Mouse (Mus musculus) limb, embryonic 11.5 days (tissue): ENCODE measurements around the gene Exosc1. TPM values are rescaled to one million over a fixed set of nuclear protein-coding genes. Genes with fewer than 3 reads are reported as not detected.
"Not testable (repeated sequence)": the region's sequence is repeated elsewhere in the genome, so short reads cannot be mapped to it uniquely, and the experiment has no call there.

Experiments used
- ATAC-seq: fragments of 200-750 bp; cut with Nextera tagmentation; 2 replicates; pipeline ENCODE4 v1.8.0; 2017; ENCODE audit warnings: low read depth; ENCODE audit not compliant: insufficient number of reproducible peaks, low FRiP score, low TSS enrichment
- DNase-seq: peaks from one replicate; pipeline ENCODE4 v3.0.0-alpha.2; 2015; ENCODE audit warnings: low spot score
- H3K27ac ChIP-seq: fragments of 300-500 bp; sonication (generic); replicated peaks from 2 replicates; pipeline ENCODE4 v1.5.1; 2014; ENCODE audit warnings: low read depth, mild to moderate bottlenecking, low read length
- H3K27me3 ChIP-seq: fragments of 300-500 bp; sonication (generic); 2 replicates; pipeline ENCODE4 v1.6.1; 2014; ENCODE audit warnings: mild to moderate bottlenecking, low read length, mixed read lengths; ENCODE audit not compliant: control insufficient read depth, insufficient read depth
- H3K36me3 ChIP-seq: fragments of 300-500 bp; sonication (generic); 2 replicates; pipeline ENCODE4 v1.6.1; 2014; ENCODE audit warnings: mild to moderate bottlenecking, low read length, moderate library complexity, mixed read lengths; ENCODE audit not compliant: control insufficient read depth, insufficient read depth
- H3K4me1 ChIP-seq: fragments of 300-500 bp; sonication (generic); 2 replicates; pipeline ENCODE4 v1.6.1; 2014; ENCODE audit warnings: low read length, mixed read lengths; ENCODE audit not compliant: control insufficient read depth, insufficient read depth
- H3K4me2 ChIP-seq: fragments of 300-500 bp; sonication (generic); 2 replicates; pipeline ENCODE4 v1.6.1; 2014; ENCODE audit warnings: low read depth, mild to moderate bottlenecking, moderate library complexity; ENCODE audit not compliant: severe bottlenecking
- H3K4me3 ChIP-seq: fragments of 300-500 bp; sonication (generic); 2 replicates; pipeline ENCODE4 v1.5.1; 2014; ENCODE audit warnings: low read depth, low read length
- H3K9ac ChIP-seq: fragments of 300-500 bp; sonication (generic); 2 replicates; pipeline ENCODE4 v1.6.1; 2014; ENCODE audit warnings: mild to moderate bottlenecking, low read length
- H3K9me3 ChIP-seq: fragments of 300-500 bp; sonication (generic); 2 replicates; pipeline ENCODE4 v1.6.1; 2016; ENCODE audit warnings: low read length; ENCODE audit not compliant: control insufficient read depth
- WGBS: fragments of 180-500 bp; shearing (Covaris S2); extraction: QIAGEN DNeasy Blood & Tissue Kit; methylation state at CpG from one replicate; pipeline ENCODE4 v1.1.7; 2014; 5-methylcytosine and 5-hydroxymethylcytosine counted together
- polyA plus RNA-seq: library from polyadenylated mRNA; unstranded; fragments of >200 nt; fragmentation: Nextera tagmentation; extraction: Ambion mirVana; gene quantifications from 2 replicates; pipeline ENCODE4 v1.2.1, GENCODE M21; 2014

The Exosc1 gene
- polyA plus RNA-seq, 1 experiment from 2014 or later = 86.2 TPM

DNA sequence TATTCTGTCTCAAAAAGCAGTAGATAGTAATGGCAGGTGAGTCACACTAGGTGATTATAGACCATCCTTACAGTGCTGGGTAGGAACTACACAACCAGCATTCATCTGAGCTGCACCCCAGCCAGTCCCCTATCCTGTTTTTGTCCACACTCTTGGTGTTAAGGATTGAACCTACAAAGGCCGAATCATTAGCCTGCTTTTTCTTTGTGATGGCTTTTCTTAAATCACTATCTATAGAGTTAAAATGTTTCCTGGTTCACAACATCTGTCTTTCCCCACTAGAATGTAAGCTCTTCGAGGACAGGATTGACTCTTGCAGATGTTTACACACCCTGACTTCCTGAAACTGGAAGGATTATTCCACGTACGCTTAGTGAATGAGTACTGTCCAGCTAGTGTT, 13.8 kb downstream of the Exosc1 start:
- Histone ChIP-seq H3K4me1 (no peaks in the 10 kb centered on the region), H3K27me3 (no peaks in the 10 kb centered on the region), H3K4me3 (no peak overlapping the region), H3K4me2 (no peak overlapping the region), H3K36me3 (peaks cover 21% of the 10 kb centered on the region), H3K27ac (no peak overlapping the region), H3K9ac (no peak overlapping the region), H3K9me3 (no peaks in the 10 kb centered on the region)
- ATAC-seq (no peak), DNase-seq (no peak)
- 89% methylated on average over 4 of the region's 4 CpGs for WGBS

DNA sequence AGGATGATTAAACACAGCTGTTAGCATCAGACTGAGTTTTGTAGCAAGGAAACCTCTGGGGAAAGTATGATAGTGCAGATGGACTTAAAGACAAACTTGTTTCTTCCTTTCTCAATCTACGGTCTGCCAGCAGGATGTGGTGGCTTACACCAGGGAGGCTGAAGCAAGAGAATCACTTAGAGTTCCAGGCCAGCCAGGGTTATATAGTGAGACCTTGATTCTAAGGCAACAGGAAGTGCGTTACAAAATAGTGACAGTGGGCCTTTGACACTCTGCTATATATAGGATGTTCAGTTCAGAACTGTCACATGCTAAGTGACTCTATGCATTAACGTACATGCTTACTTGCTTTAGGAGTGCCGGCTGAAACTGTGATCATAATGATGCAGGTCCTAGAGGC, 16.4 kb downstream of the Exosc1 start:
- Histone ChIP-seq H3K36me3 (peaks cover 18% of the 10 kb centered on the region), H3K9me3 (no peaks in the 10 kb centered on the region), H3K4me3 (no peak overlapping the region), H3K9ac (no peak overlapping the region), H3K4me2 (no peak overlapping the region), H3K27me3 (no peaks in the 10 kb centered on the region), H3K27ac (no peak overlapping the region), H3K4me1 (peaks cover 10% of the 10 kb centered on the region)
- no peak for ATAC-seq
- WGBS = 88% methylated on average over 4 of the region's 4 CpGs
- no peak for DNase-seq

DNA sequence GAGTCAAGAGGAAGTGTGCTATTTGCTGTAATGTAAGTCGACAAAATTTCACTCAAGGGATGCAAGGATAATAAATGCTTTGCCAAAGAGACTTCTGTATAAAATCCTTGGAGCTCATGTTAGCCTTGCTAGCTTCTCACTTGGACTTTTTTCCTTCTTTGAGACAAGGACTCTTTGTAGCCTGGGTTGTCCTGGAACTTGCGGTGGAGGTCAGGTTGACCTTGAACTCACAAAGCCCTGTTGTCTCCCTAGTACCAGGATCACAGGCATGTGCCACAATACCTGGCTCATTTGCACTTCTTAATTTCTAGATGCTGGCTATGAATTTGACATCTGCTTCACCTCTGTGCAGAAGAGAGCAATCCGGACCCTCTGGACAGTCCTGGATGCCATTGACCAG, 17.9 kb downstream of the Exosc1 start:
- H3K27ac ChIP-seq = no peak overlapping the region
- peaks cover 10% of the 10 kb centered on the region for H3K4me1 ChIP-seq
- DNase-seq = no peak
- H3K27me3 ChIP-seq = no peaks in the 10 kb centered on the region
- H3K4me3 ChIP-seq = no peak overlapping the region
- no peaks in the 10 kb centered on the region for H3K9me3 ChIP-seq
- H3K4me2 ChIP-seq = no peak overlapping the region
- no peak for ATAC-seq
- H3K9ac ChIP-seq = no peak overlapping the region
- peaks cover 18% of the 10 kb centered on the region for H3K36me3 ChIP-seq
- 87% methylated on average over 3 of the region's 3 CpGs for WGBS

DNA sequence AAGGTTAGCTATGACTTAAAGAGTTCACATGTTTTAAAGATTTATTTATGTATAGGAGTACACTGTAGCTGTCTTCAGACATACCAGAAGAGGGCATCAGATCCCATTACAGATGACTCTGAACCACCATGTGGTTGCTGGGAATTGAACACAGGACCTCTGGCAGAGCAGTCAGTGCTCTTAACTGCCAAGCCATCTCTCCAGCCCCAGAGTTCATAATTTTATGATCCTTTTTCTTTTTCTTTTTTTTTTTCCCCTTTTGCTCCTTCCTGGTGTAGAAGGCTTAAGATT, 18.7 kb downstream of the Exosc1 start:
- H3K27ac ChIP-seq, H3K27me3 ChIP-seq, H3K4me3 ChIP-seq, ATAC-seq, DNase-seq, H3K9ac ChIP-seq, H3K9me3 ChIP-seq: not testable (repeated sequence)
- Histone ChIP-seq H3K36me3 (peaks cover 16% of the 10 kb centered on the region), H3K4me2 (peak overlapping the region; percentile 51; the same call in 1 of the 2 replicates), H3K4me1 (peaks cover 10% of the 10 kb centered on the region)

DNA sequence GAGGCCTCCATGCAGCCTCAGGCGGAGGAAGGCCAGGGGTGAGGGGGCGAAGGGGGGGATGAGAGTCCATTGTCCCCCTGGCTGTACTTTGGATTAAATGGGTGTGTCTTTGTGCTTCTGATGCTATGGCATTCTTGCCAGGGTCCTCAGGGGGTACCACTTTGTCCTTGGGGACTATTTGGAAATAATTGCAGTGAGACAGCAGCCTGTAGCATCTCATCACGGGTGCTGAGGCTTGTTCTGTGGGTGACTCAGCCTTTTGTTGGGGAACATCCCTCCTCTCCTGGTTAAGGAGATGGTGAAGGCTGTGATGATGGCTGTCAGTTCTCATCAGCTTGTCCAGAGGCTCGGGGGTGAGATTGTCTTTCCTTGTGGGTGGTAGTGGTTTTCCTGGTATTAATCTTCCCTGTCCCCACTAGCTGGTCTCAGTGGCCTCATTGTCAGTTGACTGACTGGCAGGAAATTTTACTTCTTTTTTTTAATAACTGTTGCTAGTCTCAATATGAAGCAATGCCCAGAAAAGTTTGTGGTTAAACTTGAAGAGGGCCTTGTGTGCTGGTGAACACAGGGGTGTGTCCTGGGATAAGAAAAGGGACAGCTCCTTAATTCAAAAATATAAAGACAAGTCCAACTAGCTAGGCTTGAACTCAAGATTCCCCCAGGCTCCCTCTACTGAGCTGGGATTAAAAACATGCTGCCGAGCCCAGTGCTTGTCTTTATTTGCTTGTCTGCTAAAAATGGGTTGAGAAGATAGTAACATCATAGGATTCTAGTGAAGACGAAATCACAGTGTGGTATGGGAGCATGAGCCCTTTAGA, 19.2 kb downstream of the Exosc1 start:
- Histone ChIP-seq H3K4me3 (peak overlapping the region; percentile 85), H3K9ac (0 out of 2 replicates have a peak overlapping the region, but pooled peaks have one; percentile 92), H3K27me3 (no peaks in the 10 kb centered on the region), H3K4me1 (peaks cover 10% of the 10 kb centered on the region), H3K27ac (no peak overlapping the region), H3K9me3 (no peaks in the 10 kb centered on the region), H3K36me3 (peaks cover 12% of the 10 kb centered on the region), H3K4me2 (peak overlapping the region; percentile 51)
- DNase-seq (no peak), ATAC-seq (no peak)
- WGBS = 64% methylated on average over 6 of the region's 6 CpGs

DNA sequence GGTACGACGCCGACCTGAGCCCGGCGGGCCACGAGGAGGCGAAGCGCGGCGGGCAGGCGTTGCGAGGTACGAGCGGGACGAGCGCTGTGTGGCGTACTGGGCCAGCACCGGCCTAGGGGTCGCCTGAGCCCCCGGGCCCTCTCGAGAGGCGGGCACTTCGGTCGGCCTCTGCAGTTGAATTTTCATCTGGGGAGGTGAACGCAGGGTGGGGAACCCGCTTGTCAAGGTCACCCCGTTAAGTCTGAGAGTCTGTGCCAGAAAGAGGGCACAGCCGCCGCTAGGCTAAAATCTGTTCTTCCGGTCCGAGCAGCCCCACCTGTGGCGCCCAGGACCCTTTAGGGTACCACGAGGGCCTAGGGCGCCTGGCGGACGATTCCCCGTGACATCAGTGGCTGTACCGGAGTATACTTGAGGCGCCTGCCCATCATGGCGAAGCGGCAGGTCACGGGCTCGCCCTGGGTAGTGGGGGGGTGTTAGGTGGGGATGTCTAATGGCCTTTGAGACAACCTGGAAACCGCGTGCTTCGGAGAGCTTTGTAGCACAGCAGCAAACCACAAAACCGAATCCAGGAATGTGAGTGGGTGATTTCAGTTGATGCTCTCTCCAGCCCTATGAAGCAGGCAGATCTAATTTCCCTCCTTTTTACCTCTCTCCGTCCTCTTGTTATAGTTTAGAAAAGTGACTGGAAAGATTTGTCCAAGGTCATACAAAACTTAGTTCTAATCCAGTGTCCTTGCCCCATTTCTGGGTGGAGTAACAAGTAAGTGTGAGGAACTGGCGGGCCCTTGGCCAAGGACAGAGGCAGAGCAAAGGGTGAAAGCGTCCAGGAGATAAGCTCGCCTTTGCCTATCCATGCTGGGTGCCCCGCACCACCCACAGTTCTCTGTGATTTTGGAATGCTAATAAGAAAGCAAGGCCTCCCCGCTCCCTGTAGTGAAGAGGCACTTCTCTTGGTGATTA, 20.8 kb downstream of the Exosc1 start:
- Histone ChIP-seq H3K4me2 (peak overlapping the region; percentile 51), H3K9me3 (no peaks in the 10 kb centered on the region), H3K27ac (peak overlapping the region; percentile 69; the same call in 1 of the 2 replicates), H3K9ac (peak overlapping the region; percentile 92), H3K4me3 (peak overlapping the region; percentile 85), H3K27me3 (no peaks in the 10 kb centered on the region), H3K4me1 (peaks cover 10% of the 10 kb centered on the region), H3K36me3 (peaks cover 8% of the 10 kb centered on the region; the same call in 1 of the 2 replicates)
- peak; percentile 59 for DNase-seq
- 0 out of 2 replicates have a peak, but pooled peaks have one; percentile 14 for ATAC-seq
- WGBS = under 1% methylated on average over 48 of the region's 53 CpGs

DNA sequence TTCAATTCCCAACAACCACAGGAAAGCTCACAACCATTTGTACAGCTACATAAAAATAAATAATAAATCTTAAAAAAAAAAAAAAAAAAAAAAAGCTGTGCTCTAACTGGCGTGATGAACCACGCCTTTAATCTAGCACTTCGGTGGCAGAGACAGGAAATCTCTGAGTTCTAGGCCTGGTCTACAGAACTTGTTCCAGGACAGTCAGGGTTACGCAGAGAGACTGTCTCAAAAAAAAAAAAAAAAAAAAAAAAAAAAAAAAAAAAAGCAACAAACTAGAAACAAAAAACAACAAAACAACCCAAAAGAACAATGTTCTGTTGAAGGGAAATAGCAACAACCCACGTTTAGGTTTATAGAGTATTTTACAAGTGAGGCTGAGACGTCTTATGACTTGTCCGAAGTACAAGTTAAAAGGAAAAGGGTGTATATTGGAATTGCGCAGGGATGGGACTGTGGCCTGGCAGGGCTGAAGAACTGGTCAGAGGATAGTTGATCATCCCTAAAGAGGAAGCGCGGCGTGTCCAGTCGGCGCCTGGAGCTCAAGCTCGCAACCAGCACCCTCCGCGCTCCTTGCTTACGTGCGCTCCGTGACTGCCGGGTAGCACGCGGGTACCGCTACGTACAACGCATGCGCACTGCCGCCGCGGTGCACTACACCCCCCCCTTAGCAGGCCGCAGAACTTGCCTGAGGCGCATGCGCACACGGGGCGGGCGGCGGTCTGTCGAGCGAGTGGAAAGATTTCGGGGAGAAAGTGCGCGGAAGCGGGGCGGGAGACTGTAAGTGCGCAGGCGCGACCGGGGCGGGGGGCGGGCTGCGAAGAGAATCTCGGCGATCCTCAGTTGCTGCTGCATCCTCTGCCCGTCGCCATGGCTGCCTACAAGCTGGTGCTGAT, 21.8 kb downstream of the Exosc1 start, which contains the start of gene Pgam1:
TSS of gene Pgam1 (plus strand) at position 746 of the 896 bp plus-strand sequence.
- H3K36me3 ChIP-seq = peaks cover 3% of the 10 kb centered on the region; the same call in 1 of the 2 replicates
- H3K4me1 ChIP-seq = peaks cover 10% of the 10 kb centered on the region
- H3K27me3 ChIP-seq = no peaks in the 10 kb centered on the region
- ATAC-seq (peak; percentile 93), DNase-seq (peak; percentile 99)
- peak within 1 kb of the TSS; percentile 92 for H3K9ac ChIP-seq
- peak within 1 kb of the TSS; percentile 69; the same call in 1 of the 2 replicates for H3K27ac ChIP-seq
- H3K4me2 ChIP-seq = peak within 1 kb of the TSS; percentile 57
- peak within 1 kb of the TSS; percentile 85 for H3K4me3 ChIP-seq
- 6% methylated on average over 54 of the region's 54 CpGs for WGBS
- no peaks in the 10 kb centered on the region for H3K9me3 ChIP-seq
